Mouse (Mus musculus) layer of hippocampus, adult 9-10 months (tissue): ENCODE data around the gene Nsun4.
A peak's percentile ranks its signal among the peaks of the same experiment; 100 is the strongest.

Experiments used
- DNase-seq: peaks from one replicate; pipeline ENCODE4 v3.0.0; 2022; ENCODE audit warnings: low spot score

Gene Nsun4

GRCm38 (mm10) chr4:115984111-115984510 is 69.6 kb downstream of the Nsun4 start:
- DNase-seq = peak; percentile 42
